Comparison of ENCODE assay signal across 8 mouse cellular contexts in the genomic region with DNA sequence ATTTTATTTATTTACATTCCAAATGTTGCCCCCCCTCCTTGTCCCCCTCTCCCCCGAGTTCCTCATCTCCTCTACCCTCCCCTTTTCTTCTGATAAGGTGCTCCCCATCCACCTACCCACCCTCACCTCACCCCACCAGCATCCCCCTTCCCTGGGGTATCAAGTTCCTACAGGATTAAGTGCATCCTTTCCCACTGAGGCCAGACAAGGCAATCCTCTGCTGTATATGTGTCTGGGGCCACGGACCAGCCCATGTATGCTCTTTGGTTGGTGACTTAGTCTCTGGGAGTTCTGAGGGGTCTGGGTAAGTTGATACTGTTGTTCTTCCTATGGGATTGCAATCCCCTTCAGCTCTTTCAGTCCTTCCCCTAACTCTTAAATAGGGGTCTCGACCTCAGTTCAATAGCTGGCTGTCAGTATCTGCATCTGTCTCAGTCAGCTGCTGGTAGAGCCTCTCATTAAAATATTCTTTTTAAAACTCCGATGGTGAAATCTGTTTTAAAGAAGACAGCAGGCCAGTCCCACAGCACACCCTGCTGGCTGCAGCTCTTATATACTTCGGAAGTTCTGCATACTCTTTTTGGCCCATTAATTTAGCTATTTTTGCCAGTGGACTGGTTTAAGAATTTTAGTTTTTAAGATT. TPM values are rescaled to one million over a fixed set of nuclear protein-coding genes. Genes with fewer than 3 reads are reported as not detected.
DNase-seq lines count a peak whose midpoint lies in the region; ATAC-seq and TF ChIP-seq lines count a peak whose summit lies in the region.

No protein-coding gene starts in this region.

- H3K4me3 ChIP-seq in bone marrow macrophage, adult 2 months (ENCODE audit: insufficient read depth, low read length) = no peak overlapping the region
- peak overlapping the region; percentile 26; the same call in 1 of the 2 replicates for H3K4me3 ChIP-seq in midbrain, embryonic 15.5 days

- no peaks in the 10 kb centered on the region for H3K4me1 ChIP-seq in bone marrow macrophage, adult 2 months (ENCODE audit: control insufficient read depth, insufficient read depth, low read length)
- peaks cover 13% of the 10 kb centered on the region for H3K4me1 ChIP-seq in midbrain, embryonic 15.5 days

- peak overlapping the region; percentile 25; the same call in 1 of the 2 replicates for H3K9ac ChIP-seq in midbrain, embryonic 15.5 days

- H3K9me3 ChIP-seq in midbrain, embryonic 15.5 days = no peaks in the 10 kb centered on the region

- ATAC-seq in midbrain, embryonic 15.5 days (replicated peaks) = peak; percentile 75
- no peak for ATAC-seq in erythroblast, adult 5-6 weeks (replicated peaks; ENCODE audit: low FRiP score, poor library complexity, severe bottlenecking)

- peak; percentile 6 to 41 for DNase-seq in heart, adult 18-20 months
- DNase-seq in heart, adult 9 months (ENCODE audit: low spot score in 2 of 2) = no peak
- DNase-seq in CD4-positive, CD25-positive, alpha-beta regulatory T cell, adult 2 months (ENCODE audit: low read depth, low spot score) = peak; percentile 80
- peak; percentile 47 for DNase-seq in forelimb bud, embryonic 11.5 days (ENCODE audit: low read depth, low spot score)
- DNase-seq in kidney, postnatal 25 days = peak; percentile 42 to 65

- 0 out of 2 replicates have a peak, but pooled peaks cover 2% of the 10 kb centered on the region for H3K27me3 ChIP-seq in midbrain, embryonic 15.5 days (replicated peaks)

- 7% methylated on average over 5 of the region's 5 CpGs for WGBS in midbrain, embryonic 15.5 days

- H3K36me3 ChIP-seq in midbrain, embryonic 15.5 days (replicated peaks) = no peaks in the 10 kb centered on the region

- no peak for TF ChIP-seq POLR2A in bone marrow macrophage, adult 2 months (IDR thresholded peaks at IDR 0.05; ENCODE audit: borderline replicate concordance, low read depth, low read length)

- H3K4me2 ChIP-seq in midbrain, embryonic 15.5 days = peak overlapping the region; percentile 48

- no peak overlapping the region for H3K27ac ChIP-seq in bone marrow macrophage, adult 2 months (ENCODE audit: insufficient read depth, low read depth, low read length)
- peak overlapping the region; percentile 60 for H3K27ac ChIP-seq in midbrain, embryonic 15.5 days

- 0 out of 2 replicates have a peak, but pooled peaks have one; percentile 41 for TF ChIP-seq CTCF in bone marrow macrophage, adult 2 months (IDR thresholded peaks at IDR 0.05; ENCODE audit: low read depth, low read length)

RNA-seq across cellular contexts. Expression of a gene that starts 17.0 kb away (rescaled TPM):
- total RNA-seq in heart, adult 18-20 months (2021) = 1 to 10 TPM; 8.8 to 9.1 TPM
- polyA plus RNA-seq in bone marrow macrophage, adult 2 months (2012; ENCODE audit: insufficient read depth, insufficient read length, missing spikeins) = 11.4 and 13.2 TPM in 2 replicates
- 31.0 and 33.2 TPM in 2 replicates for polyA plus RNA-seq in midbrain, embryonic 15.5 days (2015; fragmentation: Nextera tagmentation; extraction: Ambion mirVana)
- 29.0 and 39.9 TPM in 2 replicates for total RNA-seq in erythroblast, adult 5-6 weeks (2015; ENCODE audit: low replicate concordance)
- total RNA-seq in erythroblast, adult 5-6 weeks (2017; ENCODE audit: low replicate concordance) = 74.6 and 91.1 TPM in 2 replicates

Comparison
In these comparisons a context has a peak if more than half of its experiments do, and no peak if none do; other contexts are left out.
1. DNase-seq: peak in heart, adult 18-20 months (2 of 2), CD4-positive, CD25-positive, alpha-beta regulatory T cell, adult 2 months (single experiment), forelimb bud, embryonic 11.5 days (single experiment) and kidney, postnatal 25 days (2 of 2); none in heart, adult 9 months (0 of 2).